Mouse (Mus musculus) heart, adult 2 months (tissue): Measurements from ENCODE around the gene Psap.

Experiments used
- CTCF ChIP-seq: fragments of 200-600 bp; IDR thresholded peaks from 2 replicates; pipeline ENCODE4 v1.8.1; 2022; ENCODE audit warnings: antibody characterized with exemption, mild to moderate bottlenecking, moderate library complexity
- EP300 ChIP-seq: fragments of 200-500 bp; IDR thresholded peaks from 2 replicates; pipeline ENCODE4 v1.6.1; 2011; ENCODE audit warnings: low read depth, low read length, control low read depth; ENCODE audit not compliant: insufficient read depth
- POLR2A ChIP-seq: fragments of 200-500 bp; IDR thresholded peaks from 2 replicates; pipeline ENCODE4 v1.6.1; 2011; ENCODE audit warnings: mild to moderate bottlenecking, low read depth, low read length, control low read depth; ENCODE audit not compliant: insufficient read depth

DNA sequence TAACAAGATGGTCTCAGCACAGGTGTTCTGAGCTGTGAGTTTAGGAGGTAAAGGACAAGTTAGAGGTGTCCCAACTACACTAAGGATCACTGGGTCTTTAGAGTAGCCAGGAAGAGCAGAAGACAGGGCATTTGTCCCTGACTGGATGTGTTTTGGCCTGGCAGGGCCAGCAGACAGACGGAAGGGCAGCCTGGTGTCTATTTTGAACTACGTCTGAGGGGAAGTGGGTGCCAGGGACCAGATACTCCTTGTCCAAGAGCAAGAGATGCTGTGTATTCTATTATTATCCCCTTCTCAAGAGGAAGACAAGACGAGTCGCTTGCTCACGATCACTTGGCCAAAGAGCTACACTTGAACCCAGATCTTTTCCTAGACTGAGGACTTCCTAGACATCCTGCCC is 36.2 kb downstream of the Psap start:
- TF ChIP-seq POLR2A (no peak), EP300 (no peak), CTCF (no peak)
